Comparison of ENCODE assay signal across 8 mouse cellular contexts in genomic region chr11:69802648-69803105, GRCm38 (mm10). TPM values are rescaled to one million over a fixed set of nuclear protein-coding genes. Genes with fewer than 3 reads are reported as not detected.
A peak's percentile ranks its signal among the peaks of the same experiment; 100 is the strongest.
DNase-seq lines count a peak whose midpoint lies in the region; ATAC-seq and TF ChIP-seq lines count a peak whose summit lies in the region.

No protein-coding gene starts in this region.

- peak overlapping the region; percentile 97 for H3K4me2 ChIP-seq in heart, embryonic 15.5 days
- H3K4me2 ChIP-seq in liver, embryonic 15.5 days: peak overlapping the region; percentile 78
- H3K4me2 ChIP-seq in neural tube, embryonic 12.5 days (replicated peaks): peak overlapping the region; percentile 92

- no peaks in the 10 kb centered on the region for H3K27me3 ChIP-seq in C2C12 (ENCODE audit: control insufficient read depth, insufficient read depth, insufficient read length)
- H3K27me3 ChIP-seq in forebrain, embryonic 10.5 days (ENCODE audit: poor library complexity, severe bottlenecking): peaks cover 99% of the 10 kb centered on the region
- peaks cover 30% of the 10 kb centered on the region for H3K27me3 ChIP-seq in heart, embryonic 15.5 days
- peaks cover 100% of the 10 kb centered on the region for H3K27me3 ChIP-seq in liver, embryonic 15.5 days
- peaks cover 75% of the 10 kb centered on the region for H3K27me3 ChIP-seq in neural tube, embryonic 12.5 days (replicated peaks)

- H3K79me2 ChIP-seq in C2C12 (ENCODE audit: control insufficient read depth, insufficient read depth): no peaks in the 10 kb centered on the region

- under 1% methylated on average over 33 of the region's 33 CpGs for WGBS in forebrain, embryonic 10.5 days
- under 1% methylated on average over 32 of the region's 33 CpGs for WGBS in heart, embryonic 15.5 days
- under 1% methylated on average over 33 of the region's 33 CpGs for WGBS in liver, embryonic 15.5 days (ENCODE audit: insufficient replicate concordance)
- WGBS in neural tube, embryonic 12.5 days: under 1% methylated on average over 33 of the region's 33 CpGs

- no peak for TF ChIP-seq CTCF in C2C12 (IDR thresholded peaks at IDR 0.05; ENCODE audit: control insufficient read depth, insufficient read depth, insufficient read length)

- peak overlapping the region; percentile 90 for H3ac ChIP-seq in C2C12 (ENCODE audit: control insufficient read depth, insufficient read length, low read depth)

- H3K4me3 ChIP-seq in C2C12 (ENCODE audit: insufficient read depth, poor library complexity, severe bottlenecking): peak overlapping the region; percentile 34
- H3K4me3 ChIP-seq in forebrain, embryonic 10.5 days: peak overlapping the region; percentile 58
- H3K4me3 ChIP-seq in heart, embryonic 15.5 days: peak overlapping the region; percentile 62
- peak overlapping the region; percentile 54 for H3K4me3 ChIP-seq in liver, embryonic 15.5 days (replicated peaks)
- H3K4me3 ChIP-seq in neural tube, embryonic 12.5 days: peak overlapping the region; percentile 54

- peak; percentile 39 for ATAC-seq in heart, embryonic 15.5 days (replicated peaks; ENCODE audit: insufficient number of reproducible peaks, insufficient read depth, low FRiP score, low read depth)
- ATAC-seq in liver, embryonic 15.5 days (ENCODE audit: insufficient read depth): 0 out of 2 replicates have a peak, but pooled peaks have one; percentile 11
- no peak for ATAC-seq in neural tube, embryonic 12.5 days (ENCODE audit: low FRiP score, low read depth)

- DNase-seq in adrenal gland, adult 8-10 months: peak; percentile 81
- peak; percentile 83 for DNase-seq in forebrain, embryonic 10.5 days (ENCODE audit: extremely low spot score, low spot score)
- DNase-seq in kidney, postnatal 10 days: peak; percentile 93
- peak; percentile 81 for DNase-seq in testis, postnatal 14 days (ENCODE audit: low spot score)

- no peaks in the 10 kb centered on the region for H3K36me3 ChIP-seq in C2C12 (ENCODE audit: control insufficient read depth, insufficient read depth)
- H3K36me3 ChIP-seq in forebrain, embryonic 10.5 days (replicated peaks): no peaks in the 10 kb centered on the region
- no peaks in the 10 kb centered on the region for H3K36me3 ChIP-seq in heart, embryonic 15.5 days
- no peaks in the 10 kb centered on the region for H3K36me3 ChIP-seq in liver, embryonic 15.5 days (replicated peaks)
- H3K36me3 ChIP-seq in neural tube, embryonic 12.5 days: no peaks in the 10 kb centered on the region

- peak overlapping the region; percentile 62 for H3K9ac ChIP-seq in heart, embryonic 15.5 days
- H3K9ac ChIP-seq in liver, embryonic 15.5 days: peak overlapping the region; percentile 49
- peak overlapping the region; percentile 69 for H3K9ac ChIP-seq in neural tube, embryonic 12.5 days

- no peaks in the 10 kb centered on the region for H3K79me3 ChIP-seq in C2C12 (ENCODE audit: low read depth)

- peak overlapping the region; percentile 73 for H3K27ac ChIP-seq in forebrain, embryonic 10.5 days
- peak overlapping the region; percentile 53 for H3K27ac ChIP-seq in heart, embryonic 15.5 days
- H3K27ac ChIP-seq in liver, embryonic 15.5 days (replicated peaks): no peak overlapping the region
- peak overlapping the region; percentile 46; the same call in 1 of the 2 replicates for H3K27ac ChIP-seq in neural tube, embryonic 12.5 days

- peaks cover 5% of the 10 kb centered on the region; the same call in 1 of the 2 replicates for H3K9me3 ChIP-seq in forebrain, embryonic 10.5 days
- no peaks in the 10 kb centered on the region for H3K9me3 ChIP-seq in heart, embryonic 15.5 days (replicated peaks)
- H3K9me3 ChIP-seq in liver, embryonic 15.5 days (replicated peaks): no peaks in the 10 kb centered on the region
- H3K9me3 ChIP-seq in neural tube, embryonic 12.5 days: peaks cover 5% of the 10 kb centered on the region; the same call in 1 of the 2 replicates

- peaks cover 69% of the 10 kb centered on the region for H3K4me1 ChIP-seq in forebrain, embryonic 10.5 days
- peaks cover 63% of the 10 kb centered on the region for H3K4me1 ChIP-seq in heart, embryonic 15.5 days (replicated peaks)
- H3K4me1 ChIP-seq in liver, embryonic 15.5 days (replicated peaks): peaks cover 49% of the 10 kb centered on the region
- peaks cover 72% of the 10 kb centered on the region for H3K4me1 ChIP-seq in neural tube, embryonic 12.5 days

TF ChIP-seq in C2C12, 6 proteins besides CTCF, POLR2A, EP300 and RAD21:
- TF ChIP-seq MYOG (IDR thresholded peaks at IDR 0.05; ENCODE audit: control insufficient read depth, extremely low read depth, insufficient read length) (no peak), MYOD1 (IDR thresholded peaks at IDR 0.05; ENCODE audit: control insufficient read depth, insufficient read length, low read depth) (no peak), MAX (IDR thresholded peaks at IDR 0.05) (no peak), USF1 (IDR thresholded peaks at IDR 0.05; ENCODE audit: low read depth) (no peak), CEBPB (IDR thresholded peaks at IDR 0.05; ENCODE audit: low read depth) (no peak), FOSL1 (IDR thresholded peaks at IDR 0.05; ENCODE audit: insufficient read depth, low read length, poor library complexity, severe bottlenecking) (no peak)

RNA-seq across cellular contexts. Expression of gene Fgf11, which starts 1.0 kb away (rescaled TPM):
- polyA plus RNA-seq in C2C12 (2012; fragmentation: generic; extraction: Trizol): 4.2 TPM
- 10 to 100 TPM in 2 of 4 experiments, 1 to 10 TPM in 2; 2.5 to 32.7 (median 16.9) TPM for total RNA-seq in adrenal gland, adult 8-10 months (2022)
- 0.73 TPM in 2 replicates for polyA plus RNA-seq in forebrain, embryonic 10.5 days (2016; fragmentation: Nextera tagmentation; extraction: Ambion mirVana)
- 1.8 and 2.9 TPM in 2 replicates for polyA plus RNA-seq in heart, embryonic 15.5 days (2015; fragmentation: Nextera tagmentation; extraction: Ambion mirVana)
- 0.16 and 0.18 TPM in 2 replicates for polyA plus RNA-seq in liver, embryonic 15.5 days (2015; fragmentation: Nextera tagmentation; extraction: Ambion mirVana)
- 4.1 and 5.6 TPM in 2 replicates for polyA plus RNA-seq in neural tube, embryonic 12.5 days (2016; fragmentation: Nextera tagmentation; extraction: Ambion mirVana)

RNA-seq across cellular contexts. Expression of gene Tmem102, which starts 2.7 kb away (rescaled TPM):
- 0.32 TPM for polyA plus RNA-seq in C2C12 (2012; fragmentation: generic; extraction: Trizol)
- 1 to 10 TPM in 1 of 4 experiments, under 1 TPM in 3; 0.45 to 1.1 (median 0.72) TPM for total RNA-seq in adrenal gland, adult 8-10 months (2022)
- polyA plus RNA-seq in forebrain, embryonic 10.5 days (2016; fragmentation: Nextera tagmentation; extraction: Ambion mirVana): 0.71 and 0.95 TPM in 2 replicates
- 1.1 and 2.6 TPM in 2 replicates for polyA plus RNA-seq in heart, embryonic 15.5 days (2015; fragmentation: Nextera tagmentation; extraction: Ambion mirVana)
- polyA plus RNA-seq in liver, embryonic 15.5 days (2015; fragmentation: Nextera tagmentation; extraction: Ambion mirVana): 0.69 and 0.94 TPM in 2 replicates
- polyA plus RNA-seq in neural tube, embryonic 12.5 days (2016; fragmentation: Nextera tagmentation; extraction: Ambion mirVana): 1.1 and 1.7 TPM in 2 replicates

RNA-seq across cellular contexts. Expression of gene Chrnb1, which starts 6.9 kb away (rescaled TPM):
- polyA plus RNA-seq in C2C12 (2012; fragmentation: generic; extraction: Trizol): 37.7 TPM
- total RNA-seq in adrenal gland, adult 8-10 months (2022): 1 to 10 TPM; 1.5 to 8.1 (median 5.0) TPM
- 1.0 and 1.5 TPM in 2 replicates for polyA plus RNA-seq in forebrain, embryonic 10.5 days (2016; fragmentation: Nextera tagmentation; extraction: Ambion mirVana)
- 5.4 and 7.5 TPM in 2 replicates for polyA plus RNA-seq in heart, embryonic 15.5 days (2015; fragmentation: Nextera tagmentation; extraction: Ambion mirVana)
- 0.84 and 1.3 TPM in 2 replicates for polyA plus RNA-seq in liver, embryonic 15.5 days (2015; fragmentation: Nextera tagmentation; extraction: Ambion mirVana)
- 5.3 and 5.8 TPM in 2 replicates for polyA plus RNA-seq in neural tube, embryonic 12.5 days (2016; fragmentation: Nextera tagmentation; extraction: Ambion mirVana)

RNA-seq across cellular contexts. Expression of gene Gm39566, which starts 12.4 kb away (rescaled TPM):
- polyA plus RNA-seq in C2C12 (2012; fragmentation: generic; extraction: Trizol): not detected
- total RNA-seq in adrenal gland, adult 8-10 months (2022): not detected
- polyA plus RNA-seq in forebrain, embryonic 10.5 days (2016; fragmentation: Nextera tagmentation; extraction: Ambion mirVana): not detected in 2 replicates
- polyA plus RNA-seq in heart, embryonic 15.5 days (2015; fragmentation: Nextera tagmentation; extraction: Ambion mirVana): not detected in 2 replicates
- not detected in 2 replicates for polyA plus RNA-seq in liver, embryonic 15.5 days (2015; fragmentation: Nextera tagmentation; extraction: Ambion mirVana)
- polyA plus RNA-seq in neural tube, embryonic 12.5 days (2016; fragmentation: Nextera tagmentation; extraction: Ambion mirVana): not detected in 2 replicates

RNA-seq across cellular contexts. Expression of gene Spem2, which starts 15.6 kb away (rescaled TPM):
- not detected for polyA plus RNA-seq in C2C12 (2012; fragmentation: generic; extraction: Trizol)
- total RNA-seq in adrenal gland, adult 8-10 months (2022): not detected
- not detected in 2 replicates for polyA plus RNA-seq in forebrain, embryonic 10.5 days (2016; fragmentation: Nextera tagmentation; extraction: Ambion mirVana)
- polyA plus RNA-seq in heart, embryonic 15.5 days (2015; fragmentation: Nextera tagmentation; extraction: Ambion mirVana): not detected in 2 replicates
- polyA plus RNA-seq in liver, embryonic 15.5 days (2015; fragmentation: Nextera tagmentation; extraction: Ambion mirVana): not detected in 2 replicates
- not detected in 2 replicates for polyA plus RNA-seq in neural tube, embryonic 12.5 days (2016; fragmentation: Nextera tagmentation; extraction: Ambion mirVana)
